Mouse (Mus musculus) cerebellum, adult 2 months (tissue): ENCODE data around the gene Aff3. TPM values are rescaled to one million over a fixed set of nuclear protein-coding genes. Genes with fewer than 3 reads are reported as not detected.

ENCODE experiments used
- DNase-seq, 2 experiments: peaks; one replicate each; pipeline ENCODE4 v3.0.0; 2021
- H3K27ac ChIP-seq: fragments of 200-500 bp; 2 replicates; pipeline ENCODE4 v1.5.1; 2012; ENCODE audit warnings: low read length, control low read depth, inconsistent platforms; ENCODE audit not compliant: insufficient read depth
- H3K27me3 ChIP-seq: fragments of 200-500 bp; 2 replicates; pipeline ENCODE4 v1.6.1; 2012; ENCODE audit warnings: inconsistent platforms, mild to moderate bottlenecking, low read length, moderate library complexity; ENCODE audit not compliant: control insufficient read depth, insufficient read depth
- H3K4me1 ChIP-seq: fragments of 200-500 bp; 2 replicates; pipeline ENCODE4 v1.6.1; 2011; ENCODE audit warnings: low read length; ENCODE audit not compliant: control insufficient read depth, insufficient read depth
- H3K4me3 ChIP-seq: fragments of 200-500 bp; replicated peaks from 2 replicates; pipeline ENCODE3; 2011; ENCODE audit warnings: mild to moderate bottlenecking, low read depth, low read length, control low read depth; ENCODE audit not compliant: insufficient read depth
- CTCF ChIP-seq: fragments of 200-500 bp; IDR thresholded peaks from 2 replicates; pipeline ENCODE4 v1.5.1; 2011; ENCODE audit warnings: low read depth, mild to moderate bottlenecking, control low read depth, low read length, moderate library complexity, borderline replicate concordance; ENCODE audit not compliant: insufficient read depth
- POLR2A ChIP-seq: fragments of 200-500 bp; IDR thresholded peaks from 2 replicates; pipeline ENCODE4 v1.6.1; 2011; ENCODE audit warnings: low read length, control low read depth, borderline replicate concordance; ENCODE audit not compliant: insufficient read depth
- WGBS: fragments of 180-500 bp; shearing (Covaris S2); methylation state at CpG from one replicate; pipeline ENCODE4 v1.1.7; 2018; 5-methylcytosine and 5-hydroxymethylcytosine counted together
- polyA plus RNA-seq: library from polyadenylated mRNA; depleted of rRNA; stranded (reverse); fragments of >200 nt; gene quantifications from 2 replicates; pipeline ENCODE4 v1.2.3, GENCODE M21; 2012

Aff3 gene
- polyA plus RNA-seq, 1 experiment, result 19.8 TPM

GRCm38 (mm10) chr1:38503431-38504089 lies 161.2 kb downstream of the Aff3 start:
- Histone ChIP-seq H3K27me3 (no peaks in the 10 kb centered on the region), H3K4me3 (no peak overlapping the region), H3K27ac (no peak overlapping the region), H3K4me1 (no peaks in the 10 kb centered on the region)
- DNase-seq, result no peak
- WGBS, result 88% methylated on average over 13 of the region's 13 CpGs
- TF ChIP-seq CTCF, result no peak
- no peak for TF ChIP-seq POLR2A

- TF ChIP-seq POLR2A (no peak), CTCF (no peak)
- H3K27me3 ChIP-seq, result no peaks in the 10 kb centered on the region
- H3K4me1 ChIP-seq, result 0 out of 2 replicates have a peak, but pooled peaks cover 3% of the 10 kb centered on the region
- DNase-seq, result no peak
- WGBS, result 55% methylated on average over 7 of the region's 7 CpGs
- H3K27ac ChIP-seq, result no peak overlapping the region
- H3K4me3 ChIP-seq, result no peak overlapping the region
Observed at GRCm38 (mm10) chr1:38502797-38503196, 162.0 kb downstream of the Aff3 start.

- H3K4me3 ChIP-seq, result no peak overlapping the region
- no peaks in the 10 kb centered on the region for H3K27me3 ChIP-seq
- H3K4me1 ChIP-seq, result 0 out of 2 replicates have a peak, but pooled peaks cover 3% of the 10 kb centered on the region
- DNase-seq, result no peak
- WGBS, result 94% methylated on average over 7 of the region's 7 CpGs
- TF ChIP-seq CTCF (no peak), POLR2A (no peak)
- H3K27ac ChIP-seq, result no peak overlapping the region
Observed at GRCm38 (mm10) chr1:38501231-38501630, 163.5 kb downstream of the Aff3 start.

- no peak for DNase-seq
- 94% methylated on average over 6 of the region's 6 CpGs for WGBS
- H3K4me3 ChIP-seq, result no peak overlapping the region
- TF ChIP-seq POLR2A, result no peak
- no peak for TF ChIP-seq CTCF
- H3K4me1 ChIP-seq, result 0 out of 2 replicates have a peak, but pooled peaks cover 3% of the 10 kb centered on the region
- H3K27ac ChIP-seq, result no peak overlapping the region
- no peaks in the 10 kb centered on the region for H3K27me3 ChIP-seq
Observed at GRCm38 (mm10) chr1:38499500-38499899, 165.3 kb downstream of the Aff3 start.

GRCm38 (mm10) chr1:38497576-38497975 lies 167.2 kb downstream of the Aff3 start:
- no peak overlapping the region for H3K27ac ChIP-seq
- H3K4me3 ChIP-seq, result no peak overlapping the region
- no peak for TF ChIP-seq POLR2A
- TF ChIP-seq CTCF, result no peak
- H3K27me3 ChIP-seq, result no peaks in the 10 kb centered on the region
- peaks cover 3% of the 10 kb centered on the region; the same call in 1 of the 2 replicates for H3K4me1 ChIP-seq
- DNase-seq, result no peak
- WGBS, result 51% methylated on average over 6 of the region's 6 CpGs

- Histone ChIP-seq H3K4me1 (peaks cover 6% of the 10 kb centered on the region; the same call in 1 of the 2 replicates), H3K4me3 (no peak overlapping the region), H3K27me3 (no peaks in the 10 kb centered on the region), H3K27ac (no peak overlapping the region)
- no peak for TF ChIP-seq CTCF
- TF ChIP-seq POLR2A, result no peak
- no peak for DNase-seq
- 89% methylated on average over 10 of the region's 10 CpGs for WGBS
Observed at GRCm38 (mm10) chr1:38496886-38497528, 167.7 kb downstream of the Aff3 start.

GRCm38 (mm10) chr1:38495284-38495683 lies 169.5 kb downstream of the Aff3 start:
- WGBS, result 95% methylated on average over 2 of the region's 2 CpGs
- Histone ChIP-seq H3K4me1 (peaks cover 9% of the 10 kb centered on the region; the same call in 1 of the 2 replicates), H3K4me3 (no peak overlapping the region), H3K27ac (no peak overlapping the region), H3K27me3 (no peaks in the 10 kb centered on the region)
- DNase-seq, result no peak
- TF ChIP-seq POLR2A, result no peak

DNA sequence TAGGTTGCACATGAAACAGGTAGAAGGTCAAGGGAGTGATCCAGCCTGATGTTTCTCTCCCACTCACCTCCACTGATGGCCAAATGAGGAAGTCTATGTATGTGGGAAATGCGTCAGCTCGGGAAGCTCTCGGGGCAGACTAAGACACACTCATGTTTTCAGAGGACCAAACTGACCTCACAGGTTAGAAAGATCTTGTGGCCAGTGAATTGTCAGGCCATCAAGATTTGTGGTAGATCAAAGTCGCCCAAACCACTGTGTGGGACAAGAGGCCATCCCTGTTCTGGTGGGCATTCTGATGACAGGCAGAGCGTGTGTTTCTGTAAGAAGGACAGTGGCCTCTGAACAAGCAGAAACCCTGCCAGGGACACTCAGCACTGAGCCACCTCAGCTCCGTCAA lies 175.0 kb downstream of the Aff3 start:
- WGBS, result 96% methylated on average over 6 of the region's 6 CpGs
- H3K27ac ChIP-seq, result no peak overlapping the region
- no peak overlapping the region for H3K4me3 ChIP-seq
- no peak for DNase-seq
- no peaks in the 10 kb centered on the region for H3K27me3 ChIP-seq
- TF ChIP-seq POLR2A (no peak), CTCF (no peak)
- peaks cover 5% of the 10 kb centered on the region; the same call in 1 of the 2 replicates for H3K4me1 ChIP-seq
